Mouse (Mus musculus) erythroblast, embryonic 14.5 days (primary cell): ENCODE measurements at regions not wholly inside any gene's neighbourhood (a gene's known extent, or its start where the extent isn't known, plus 50 kb on each side); places are given as distances from the start of the nearest gene placed in this dataset.

ENCODE experiments used
- GATA1 ChIP-seq: IDR thresholded peaks from 2 replicates; pipeline ENCODE4 v1.6.1; 2012; ENCODE audit warnings: low read length, inconsistent platforms, mixed read lengths
- TAL1 ChIP-seq: IDR thresholded peaks from 3 replicates; pipeline ENCODE4 v1.6.1; 2012; ENCODE audit warnings: low read length, inconsistent platforms, mixed read lengths

- no peak for TF ChIP-seq TAL1
- TF ChIP-seq GATA1 = no peak
Observed at GRCm38 (mm10) chr1:75839551-75840223, 293.6 kb downstream of the Slc4a3 start.
